Mouse (Mus musculus) bone marrow, adult 2 months (tissue): ENCODE results near the gene Slc22a4. TPM values are rescaled to one million over a fixed set of nuclear protein-coding genes. Genes with fewer than 3 reads are reported as not detected.
A peak's percentile ranks its signal among the peaks of the same experiment; 100 is the strongest.
"Not testable (repeated sequence)": the region's sequence is repeated elsewhere in the genome, so short reads cannot be mapped to it uniquely, and the experiment has no call there.

Source experiments
- H3K27ac ChIP-seq: fragments of 200-500 bp; 2 replicates; pipeline ENCODE4 v1.5.1; 2012; ENCODE audit warnings: low read depth, mild to moderate bottlenecking, control low read depth, inconsistent platforms, low read length; ENCODE audit not compliant: control insufficient read depth, poor library complexity, insufficient read depth
- H3K4me1 ChIP-seq: fragments of 200-500 bp; 2 replicates; pipeline ENCODE4 v1.6.1; 2011; ENCODE audit warnings: low read length; ENCODE audit not compliant: control insufficient read depth, insufficient read depth
- H3K4me3 ChIP-seq: fragments of 200-500 bp; replicated peaks from 2 replicates; pipeline ENCODE3; 2011; ENCODE audit warnings: mild to moderate bottlenecking, low read depth, low read length, control low read depth; ENCODE audit not compliant: control insufficient read depth
- CTCF ChIP-seq: fragments of 200-500 bp; IDR thresholded peaks from 2 replicates; pipeline ENCODE4 v1.5.1; 2011; ENCODE audit warnings: low read length, control low read depth; ENCODE audit not compliant: control insufficient read depth, insufficient read depth
- POLR2A ChIP-seq: fragments of 200-500 bp; IDR thresholded peaks from 2 replicates; pipeline ENCODE4 v1.6.1; 2011; ENCODE audit warnings: low read depth, mild to moderate bottlenecking, control low read depth, low read length, borderline replicate concordance; ENCODE audit not compliant: control insufficient read depth
- WGBS: fragments of 180-500 bp; shearing (Covaris S2); methylation state at CpG from one replicate; pipeline ENCODE4 v1.1.7; 2018; 5-methylcytosine and 5-hydroxymethylcytosine counted together
- polyA plus RNA-seq: library from polyadenylated mRNA; stranded (reverse); fragments of >200 nt; gene quantifications from 2 replicates; pipeline ENCODE4 v1.2.4, GENCODE M21; 2011; ENCODE audit warnings: low replicate concordance; ENCODE audit not compliant: missing spikeins, insufficient read depth, insufficient read length

Slc22a4 gene
- polyA plus RNA-seq, 1 experiment: 34.8 TPM

DNA sequence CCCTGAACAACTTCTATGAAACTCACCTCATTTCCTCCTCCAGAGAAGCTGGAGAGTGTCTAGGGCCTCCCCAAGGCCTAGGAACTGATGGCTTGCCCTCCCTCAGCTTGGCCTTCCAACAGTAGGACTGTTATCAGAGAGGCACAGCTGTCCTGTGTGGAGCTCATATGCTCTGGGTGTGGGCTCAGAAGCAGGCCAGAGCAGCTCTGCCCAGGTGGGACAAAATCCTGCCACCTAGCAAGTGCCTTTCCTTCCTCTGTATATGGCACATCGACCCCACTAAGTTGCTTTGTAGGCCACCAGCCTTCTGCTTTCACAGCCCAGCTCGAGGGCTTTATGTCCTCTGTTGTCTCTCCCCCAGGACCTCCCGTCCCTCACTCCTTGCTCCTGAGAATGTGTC lies 23.2 kb downstream of the Slc22a4 start:
- peak overlapping the region; percentile 88 for H3K27ac ChIP-seq
- H3K4me1 ChIP-seq: peaks cover 8% of the 10 kb centered on the region
- H3K4me3 ChIP-seq: peak overlapping the region; percentile 5
- WGBS: 59% methylated on average over 3 of the region's 3 CpGs
- TF ChIP-seq CTCF (no peak), POLR2A (no peak)

DNA sequence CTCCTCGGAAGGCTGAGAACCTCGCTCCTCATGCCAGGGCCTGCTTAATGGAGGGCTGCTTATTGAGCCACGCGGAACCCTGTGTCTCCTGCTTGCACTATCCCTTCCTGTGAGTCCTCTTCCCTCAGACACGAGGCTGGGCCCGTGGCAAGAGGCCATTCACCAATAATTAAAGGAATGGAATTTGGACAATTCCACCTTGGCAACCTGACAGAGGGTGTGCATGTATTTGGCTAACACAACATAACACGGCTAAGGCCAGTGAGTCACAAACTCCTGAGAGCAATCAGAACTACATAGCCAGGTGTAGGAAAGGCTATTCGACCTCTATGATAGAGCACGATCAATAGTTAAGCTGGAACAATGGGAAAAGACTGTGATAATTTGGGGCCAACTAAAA lies 23.7 kb downstream of the Slc22a4 start:
- TF ChIP-seq POLR2A (no peak), CTCF (no peak)
- peak overlapping the region; percentile 58; the same call in 1 of the 2 replicates for H3K27ac ChIP-seq
- WGBS: 80% methylated on average over 9 of the region's 9 CpGs
- H3K4me3 ChIP-seq: no peak overlapping the region
- H3K4me1 ChIP-seq: peaks cover 8% of the 10 kb centered on the region

DNA sequence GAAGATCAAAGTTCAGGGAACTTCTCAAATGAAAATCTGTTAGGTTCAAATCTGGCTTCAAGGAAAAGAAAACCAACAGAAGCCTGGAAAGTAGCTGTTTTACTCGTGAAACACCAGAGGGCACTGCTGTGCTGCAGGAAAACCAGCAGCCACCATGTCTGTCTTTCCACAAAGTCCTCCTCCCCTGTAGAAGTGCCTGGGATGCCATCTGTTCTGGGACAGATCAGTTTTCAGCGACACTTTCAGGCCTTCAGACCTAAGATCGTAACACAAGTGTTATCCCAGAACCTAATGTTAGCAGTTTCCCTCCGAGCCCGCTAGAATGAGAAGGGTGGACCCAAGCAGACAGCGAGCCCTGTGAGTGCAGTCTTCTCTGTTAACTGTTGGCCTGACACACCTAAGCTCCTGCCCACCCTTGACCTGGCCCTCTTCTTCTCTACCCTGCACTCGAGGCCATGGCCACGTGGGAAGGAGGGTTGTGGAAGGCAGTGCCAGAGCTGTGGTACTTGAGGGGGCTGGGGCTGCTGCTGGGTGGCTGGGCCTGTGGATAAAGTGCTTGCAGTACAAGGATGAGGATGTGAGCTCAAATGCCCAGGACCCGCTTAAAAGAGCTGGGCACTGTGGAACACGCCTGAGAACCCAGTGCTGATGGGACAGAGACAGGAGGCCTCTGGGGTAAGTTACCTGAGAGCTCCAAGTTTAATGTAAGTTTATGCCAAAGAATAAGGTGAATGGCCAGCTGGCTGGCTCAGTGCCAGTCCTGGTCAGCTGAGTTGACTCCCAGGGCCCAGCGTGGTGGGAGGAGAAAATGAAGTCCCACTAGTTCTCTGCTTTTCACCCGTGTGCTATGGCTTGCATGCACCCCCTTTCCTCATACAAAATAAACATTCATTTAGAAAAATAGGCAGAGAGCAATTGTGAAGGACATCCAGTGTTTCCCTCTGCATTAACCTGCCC lies 24.9 kb downstream of the Slc22a4 start:
- peak; percentile 79 for TF ChIP-seq CTCF
- 56% methylated on average over 12 of the region's 12 CpGs for WGBS
- H3K27ac ChIP-seq: 0 out of 2 replicates have a peak overlapping the region, but pooled peaks have one; percentile 2
- not testable (repeated sequence) for H3K4me1 ChIP-seq, H3K4me3 ChIP-seq

DNA sequence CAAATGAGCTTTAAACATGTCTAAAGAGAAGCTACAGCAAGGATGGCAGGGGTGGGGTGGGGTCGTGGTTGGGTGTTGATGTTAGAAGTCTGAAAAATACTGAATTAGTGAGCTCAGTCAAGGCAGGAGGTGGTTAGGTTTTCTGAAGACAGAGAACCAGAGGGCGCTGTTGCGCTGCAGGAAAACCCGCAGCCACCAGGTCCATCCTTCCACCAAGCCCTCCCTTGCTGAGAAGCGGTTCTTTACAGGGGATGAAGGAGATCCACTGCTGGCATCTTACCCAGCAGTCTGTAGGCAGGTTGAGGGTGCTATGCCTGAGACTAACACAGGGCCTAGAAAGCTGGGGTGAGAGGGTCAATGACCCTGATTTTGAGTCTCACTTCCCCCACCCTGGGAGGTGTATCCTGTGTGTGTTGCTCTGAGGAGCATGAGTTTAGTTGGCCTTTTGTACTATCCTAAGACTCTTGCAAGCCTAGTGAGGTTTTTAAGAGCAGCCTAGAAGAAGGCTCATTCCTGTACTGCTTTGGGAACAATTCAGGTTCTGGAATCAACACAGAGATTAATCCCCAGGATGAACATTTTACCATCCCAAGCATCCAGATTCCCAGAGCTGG lies 25.6 kb downstream of the Slc22a4 start:
- peaks cover 8% of the 10 kb centered on the region for H3K4me1 ChIP-seq
- 18% methylated on average over 5 of the region's 5 CpGs for WGBS

DNA sequence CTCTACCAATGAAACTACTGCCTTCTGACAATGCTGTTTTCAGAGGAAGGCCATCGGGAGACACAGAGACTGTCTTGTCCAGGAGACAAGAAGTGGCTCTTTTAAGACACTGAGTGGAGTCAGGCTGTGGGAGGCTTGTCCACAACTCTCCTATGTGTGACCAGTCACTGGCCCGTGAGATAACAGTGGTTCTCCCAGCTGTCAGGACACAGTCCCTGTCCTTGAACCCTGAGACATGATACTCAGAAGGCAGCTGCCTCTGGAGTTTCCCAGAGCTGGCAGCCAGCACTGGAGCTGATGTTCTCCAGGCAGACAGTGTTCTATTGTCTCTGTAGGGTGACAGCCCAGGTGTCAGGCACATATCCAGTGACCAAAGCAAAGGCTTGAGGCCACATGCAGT lies 30.2 kb downstream of the Slc22a4 start:
- no peak overlapping the region for H3K27ac ChIP-seq
- TF ChIP-seq CTCF: no peak
- no peak for TF ChIP-seq POLR2A
- no peak overlapping the region for H3K4me3 ChIP-seq
- WGBS: 92% methylated on average over 2 of the region's 2 CpGs
- no peaks in the 10 kb centered on the region for H3K4me1 ChIP-seq

More for the DNA sequence above, 25.6 kb downstream of the Slc22a4 start:
- H3K4me3 ChIP-seq: no peak overlapping the region
- TF ChIP-seq POLR2A (no peak), CTCF (peak; percentile 80)
- no peak overlapping the region for H3K27ac ChIP-seq

DNA sequence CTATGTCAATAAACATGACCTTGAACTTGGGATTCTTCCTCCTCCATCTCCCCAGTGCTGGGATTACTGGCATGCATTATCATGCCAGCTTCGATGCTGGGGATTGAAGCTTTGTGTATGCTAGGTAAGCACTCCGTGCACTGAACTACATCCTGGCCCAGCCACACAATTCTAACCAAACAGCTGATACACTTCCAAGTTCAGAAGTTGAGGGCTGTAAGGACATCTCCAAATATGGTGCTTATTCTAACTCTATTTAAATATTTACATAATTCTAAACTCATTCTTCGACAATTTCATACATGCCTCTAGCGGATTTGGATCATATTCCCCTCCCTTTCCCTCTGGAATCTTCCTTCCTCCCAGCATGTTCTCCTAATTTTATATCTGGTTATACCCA lies 35.6 kb downstream of the Slc22a4 start:
- TF ChIP-seq POLR2A (no peak), CTCF (no peak)
- 92% methylated on average over 4 of the region's 4 CpGs for WGBS
- Histone ChIP-seq H3K27ac (no peak overlapping the region), H3K4me3 (no peak overlapping the region), H3K4me1 (no peaks in the 10 kb centered on the region)

DNA sequence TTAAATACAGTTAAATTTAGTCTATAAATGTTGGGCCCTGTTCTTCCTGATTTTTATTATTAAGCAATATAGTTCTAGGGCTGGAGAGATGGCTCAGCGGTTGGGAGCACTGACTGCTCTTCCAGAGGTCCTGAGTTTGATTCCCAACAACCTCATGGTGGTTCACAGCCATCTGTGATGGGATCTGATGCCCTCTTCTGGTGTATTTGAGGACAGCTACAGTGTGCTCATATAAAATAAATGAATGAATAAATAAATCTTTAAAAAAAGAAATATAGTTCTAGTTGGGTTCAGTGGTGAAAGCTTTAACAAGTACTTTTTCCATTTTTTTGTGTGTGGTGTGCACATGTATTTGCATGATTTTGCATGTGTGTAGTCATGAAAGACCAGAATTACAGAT lies 38.7 kb downstream of the Slc22a4 start:
- H3K27ac ChIP-seq: no peak overlapping the region
- no peak overlapping the region for H3K4me3 ChIP-seq
- H3K4me1 ChIP-seq: no peaks in the 10 kb centered on the region
- TF ChIP-seq CTCF: no peak
- no peak for TF ChIP-seq POLR2A
- WGBS: 63% methylated on average over 1 of the region's 1 CpGs

DNA sequence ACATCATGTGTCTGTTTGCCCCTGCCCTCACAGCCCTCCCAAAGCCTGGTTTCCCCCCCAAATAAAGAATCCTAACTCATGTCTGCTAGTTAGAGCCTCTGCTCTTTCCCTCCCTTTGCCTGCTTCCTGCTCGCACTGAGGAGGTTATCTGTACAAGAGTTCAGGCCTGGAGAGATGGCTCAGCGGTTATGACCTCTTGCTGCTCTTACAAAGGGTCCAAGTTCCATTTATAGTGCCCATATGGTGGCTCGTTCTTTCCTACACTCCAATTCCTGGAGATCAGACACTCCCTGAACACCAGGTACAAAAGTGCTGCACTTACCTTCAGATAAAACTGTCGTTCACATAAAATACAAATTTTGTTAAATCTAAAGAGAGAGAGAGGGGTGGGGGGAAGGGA lies 39.8 kb downstream of the Slc22a4 start:
- no peaks in the 10 kb centered on the region for H3K4me1 ChIP-seq
- no peak overlapping the region for H3K27ac ChIP-seq
- whole genome bisulfite sequencing: 88% methylated on average over 4 of the region's 4 CpGs
- no peak overlapping the region for H3K4me3 ChIP-seq
- TF ChIP-seq POLR2A (no peak), CTCF (no peak)
